Mouse (Mus musculus) spleen, adult 2 months (tissue): Measurements from ENCODE around the gene Cyld.

Experiments used
- CTCF ChIP-seq: fragments of 200-500 bp; IDR thresholded peaks from 2 replicates; pipeline ENCODE4 v1.5.1; 2011; ENCODE audit warnings: mild to moderate bottlenecking, inconsistent platforms; ENCODE audit not compliant: insufficient read depth, insufficient read length, insufficient replicate concordance; ENCODE audit errors: extremely low read depth
- POLR2A ChIP-seq: fragments of 200-500 bp; IDR thresholded peaks from 2 replicates; pipeline ENCODE4 v1.6.1; 2011; ENCODE audit warnings: low read depth, low read length, inconsistent platforms

DNA sequence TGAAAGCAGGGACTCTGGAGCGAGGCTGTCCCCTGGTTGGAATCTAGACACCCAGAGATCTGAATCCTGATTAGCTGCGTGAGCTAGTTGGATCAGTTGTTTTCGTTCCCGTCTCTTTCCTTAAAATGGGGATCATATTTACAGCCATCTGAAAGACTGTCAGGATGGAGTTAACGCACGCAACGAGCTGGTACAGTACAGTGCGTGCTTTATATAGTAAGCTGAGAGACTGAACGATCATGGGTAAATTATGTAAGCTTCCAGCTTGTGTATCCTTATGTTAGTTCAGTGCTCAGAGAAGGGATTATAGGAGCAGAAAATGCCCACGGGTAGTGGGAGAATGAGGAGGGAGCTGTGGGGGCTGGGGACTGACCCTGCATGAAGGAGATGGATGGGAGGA, 25.3 kb upstream of the Cyld start:
- no peak for TF ChIP-seq POLR2A
- no peak for TF ChIP-seq CTCF
